Mouse (Mus musculus): ENCODE data around the gene Olfr1065. TPM values are rescaled to one million over a fixed set of nuclear protein-coding genes. Genes with fewer than 3 reads are reported as not detected.

Olfr1065 gene
- polyA plus RNA-seq, 1 experiment from 2014 or later: not detected

GRCm38 (mm10) chr2:86395114-86395513, 55.3 kb downstream of the Olfr1065 start:
- 92% methylated on average over 2 of the region's 2 CpGs for WGBS
- no peak overlapping the region for H3K27ac ChIP-seq (replicated peaks; ENCODE audit: low read depth, low read length)
- H3K9ac ChIP-seq (replicated peaks; ENCODE audit: low read length): no peak overlapping the region
- DNase-seq (no peak), ATAC-seq (ENCODE audit: low FRiP score, low TSS enrichment) (no peak)
- no peak overlapping the region for H3K4me2 ChIP-seq (ENCODE audit: low read length)
- no peaks in the 10 kb centered on the region for H3K36me3 ChIP-seq (ENCODE audit: control insufficient read depth, insufficient read depth, low read length)
- no peaks in the 10 kb centered on the region for H3K27me3 ChIP-seq (ENCODE audit: control insufficient read depth, insufficient read depth, low read length)
- no peaks in the 10 kb centered on the region for H3K9me3 ChIP-seq (ENCODE audit: control insufficient read depth, low read length)
- H3K4me3 ChIP-seq (replicated peaks; ENCODE audit: low read depth, low read length): no peak overlapping the region
- no peaks in the 10 kb centered on the region for H3K4me1 ChIP-seq (ENCODE audit: control insufficient read depth, insufficient read depth, low read length)

Other genes with a start within 250 kb of the Olfr1065 start
- gene Olfr1045, start 247.6 kb downstream of the Olfr1065 start, polyA plus RNA-seq (2014; fragmentation: Nextera tagmentation; extraction: Ambion mirVana): not detected in 2 replicates
- not detected in 2 replicates for gene Olfr1046, start 231.3 kb downstream of the Olfr1065 start, polyA plus RNA-seq (2014; fragmentation: Nextera tagmentation; extraction: Ambion mirVana)
- gene Olfr1047, start 219.2 kb downstream of the Olfr1065 start, polyA plus RNA-seq (2014; fragmentation: Nextera tagmentation; extraction: Ambion mirVana): not detected in 2 replicates
- gene Olfr1048, start 210.3 kb downstream of the Olfr1065 start, polyA plus RNA-seq (2014; fragmentation: Nextera tagmentation; extraction: Ambion mirVana): not detected in 2 replicates
- gene Olfr1049, start 192.3 kb downstream of the Olfr1065 start, polyA plus RNA-seq (2014; fragmentation: Nextera tagmentation; extraction: Ambion mirVana): not detected in 2 replicates
- not detected in 2 replicates for gene Olfr1051, start 171.5 kb downstream of the Olfr1065 start, polyA plus RNA-seq (2014; fragmentation: Nextera tagmentation; extraction: Ambion mirVana)
- gene Olfr1052, start 158.1 kb downstream of the Olfr1065 start, polyA plus RNA-seq (2014; fragmentation: Nextera tagmentation; extraction: Ambion mirVana): not detected in 2 replicates
- not detected in 2 replicates for gene Olfr1053, start 135.3 kb downstream of the Olfr1065 start, polyA plus RNA-seq (2014; fragmentation: Nextera tagmentation; extraction: Ambion mirVana)
- not detected in 2 replicates for gene Olfr1054, start 115.2 kb downstream of the Olfr1065 start, polyA plus RNA-seq (2014; fragmentation: Nextera tagmentation; extraction: Ambion mirVana)
- not detected in 2 replicates for gene Olfr1055, start 100.3 kb downstream of the Olfr1065 start, polyA plus RNA-seq (2014; fragmentation: Nextera tagmentation; extraction: Ambion mirVana)
- gene Olfr1056, start 88.1 kb downstream of the Olfr1065 start, polyA plus RNA-seq (2014; fragmentation: Nextera tagmentation; extraction: Ambion mirVana): not detected in 2 replicates
- gene Olfr1057, start 72.2 kb downstream of the Olfr1065 start, polyA plus RNA-seq (2014; fragmentation: Nextera tagmentation; extraction: Ambion mirVana): not detected in 2 replicates
- not detected in 2 replicates for gene Olfr1058, start 62.0 kb downstream of the Olfr1065 start, polyA plus RNA-seq (2014; fragmentation: Nextera tagmentation; extraction: Ambion mirVana)
- not detected in 2 replicates for gene Olfr1061, start 36.5 kb downstream of the Olfr1065 start, polyA plus RNA-seq (2014; fragmentation: Nextera tagmentation; extraction: Ambion mirVana)
- not detected in 2 replicates for gene Olfr1062, start 23.8 kb downstream of the Olfr1065 start, polyA plus RNA-seq (2014; fragmentation: Nextera tagmentation; extraction: Ambion mirVana)
- gene Olfr1066, start 5.7 kb upstream of the Olfr1065 start, polyA plus RNA-seq (2014; fragmentation: Nextera tagmentation; extraction: Ambion mirVana): not detected in 2 replicates
- gene Olfr228, start 36.8 kb upstream of the Olfr1065 start, polyA plus RNA-seq (2014; fragmentation: Nextera tagmentation; extraction: Ambion mirVana): not detected in 2 replicates
- not detected in 2 replicates for gene Olfr1076, start 57.9 kb upstream of the Olfr1065 start, polyA plus RNA-seq (2014; fragmentation: Nextera tagmentation; extraction: Ambion mirVana)
- gene Olfr1079, start 91.9 kb upstream of the Olfr1065 start, polyA plus RNA-seq (2014; fragmentation: Nextera tagmentation; extraction: Ambion mirVana): not detected in 2 replicates
- not detected in 2 replicates for gene Olfr1080, start 107.6 kb upstream of the Olfr1065 start, polyA plus RNA-seq (2014; fragmentation: Nextera tagmentation; extraction: Ambion mirVana)
- gene Olfr1082, start 148.4 kb upstream of the Olfr1065 start, polyA plus RNA-seq (2014; fragmentation: Nextera tagmentation; extraction: Ambion mirVana): not detected in 2 replicates
- gene Olfr1084, start 189.1 kb upstream of the Olfr1065 start, polyA plus RNA-seq (2014; fragmentation: Nextera tagmentation; extraction: Ambion mirVana): not detected in 2 replicates
- not detected in 2 replicates for gene Olfr1085, start 211.4 kb upstream of the Olfr1065 start, polyA plus RNA-seq (2014; fragmentation: Nextera tagmentation; extraction: Ambion mirVana)
- not detected in 2 replicates for gene Olfr1086, start 229.5 kb upstream of the Olfr1065 start, polyA plus RNA-seq (2014; fragmentation: Nextera tagmentation; extraction: Ambion mirVana)
- gene Olfr1087, start 247.8 kb upstream of the Olfr1065 start, polyA plus RNA-seq (2014; fragmentation: Nextera tagmentation; extraction: Ambion mirVana): not detected in 2 replicates

Measured in midbrain, embryonic 14.5 days (tissue).